Mouse (Mus musculus): ENCODE results near the gene Chmp5. TPM values are rescaled to one million over a fixed set of nuclear protein-coding genes. Genes with fewer than 3 reads are reported as not detected.

The Chmp5 gene
- total RNA-seq, 2 experiments from 2014 or later = 71.9 to 75.3 TPM

DNA sequence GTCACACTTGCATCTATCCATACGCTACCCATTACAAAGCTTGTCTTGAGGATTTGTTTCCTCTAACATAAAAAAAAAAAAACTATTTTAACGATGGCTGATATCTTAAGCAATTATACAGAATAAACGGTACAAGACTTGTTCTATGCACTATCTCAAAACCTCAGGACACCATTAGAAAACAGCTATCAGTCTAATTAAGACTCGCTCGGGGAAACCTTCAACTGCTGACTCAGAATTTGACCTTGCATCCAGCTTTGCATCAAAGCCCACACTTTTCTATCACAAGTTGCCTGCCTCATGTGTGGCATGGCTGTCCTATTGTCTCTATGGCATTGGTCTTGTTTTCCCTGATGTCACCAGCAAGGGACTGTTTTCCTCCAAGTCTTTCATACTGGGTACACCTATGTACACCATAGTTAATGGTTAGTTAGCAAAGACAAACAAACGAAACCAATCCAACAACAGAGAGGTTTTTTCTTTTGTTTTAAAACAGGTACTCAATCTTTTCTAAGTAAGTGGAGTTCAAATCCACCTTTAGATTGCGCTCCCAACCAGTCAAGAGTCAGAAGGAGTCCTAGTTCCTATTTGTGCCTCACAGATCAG, 1.6 kb upstream of the Chmp5 start:
- no peak for DNase-seq (ENCODE audit: low spot score in 2 of 2)

DNA sequence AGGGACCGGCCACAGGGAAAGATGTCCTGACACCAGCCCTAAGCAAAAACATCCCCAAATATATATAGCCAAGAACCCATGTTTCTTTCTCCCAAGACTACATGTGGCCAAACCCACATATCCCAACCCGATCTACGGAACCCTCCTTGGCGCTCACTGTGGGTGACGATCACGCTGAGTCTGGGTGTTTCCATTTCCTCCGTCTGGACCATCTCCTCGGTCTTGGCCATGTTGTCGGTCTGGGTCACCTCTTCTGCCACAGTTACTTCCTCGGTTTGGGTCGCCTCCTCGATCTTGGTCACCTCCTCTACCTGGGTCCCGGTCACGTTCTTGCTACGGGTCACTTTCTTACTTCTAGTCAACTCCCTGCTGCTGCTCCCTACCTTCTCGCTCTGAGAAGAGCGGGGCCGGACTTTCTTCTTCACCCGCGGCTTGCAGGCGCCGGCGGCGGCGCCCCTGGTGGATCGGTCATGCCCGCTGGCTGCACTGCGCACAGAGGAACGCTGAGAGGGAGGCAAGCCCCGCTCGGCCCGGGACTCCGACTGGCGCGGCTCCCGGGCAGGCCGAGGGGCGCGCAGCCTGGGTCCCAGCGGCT, 545 bp upstream of the Chmp5 start:
- DNase-seq (ENCODE audit: low spot score in 2 of 2) = no peak

DNA sequence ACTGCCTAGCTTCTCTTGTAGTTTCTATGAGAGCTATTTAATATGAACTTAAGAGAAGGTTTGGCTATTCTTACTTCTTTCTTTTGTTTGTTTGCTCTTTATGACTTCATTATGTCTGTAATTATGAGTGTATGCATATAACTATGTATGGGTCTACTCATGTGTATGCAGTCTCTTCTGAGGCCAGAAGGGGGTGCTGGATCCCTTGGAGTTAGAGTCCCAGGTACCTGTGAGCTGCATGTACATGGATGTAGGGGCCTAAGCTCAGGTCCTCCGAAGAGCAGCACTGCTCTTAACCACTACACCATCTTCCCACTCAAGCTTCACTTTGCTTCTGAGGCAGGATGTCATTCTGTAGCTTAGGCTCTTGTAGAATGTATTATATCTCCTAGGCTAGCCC, 5.3 kb downstream of the Chmp5 start:
- no peak for DNase-seq (ENCODE audit: low spot score in 2 of 2)

DNA sequence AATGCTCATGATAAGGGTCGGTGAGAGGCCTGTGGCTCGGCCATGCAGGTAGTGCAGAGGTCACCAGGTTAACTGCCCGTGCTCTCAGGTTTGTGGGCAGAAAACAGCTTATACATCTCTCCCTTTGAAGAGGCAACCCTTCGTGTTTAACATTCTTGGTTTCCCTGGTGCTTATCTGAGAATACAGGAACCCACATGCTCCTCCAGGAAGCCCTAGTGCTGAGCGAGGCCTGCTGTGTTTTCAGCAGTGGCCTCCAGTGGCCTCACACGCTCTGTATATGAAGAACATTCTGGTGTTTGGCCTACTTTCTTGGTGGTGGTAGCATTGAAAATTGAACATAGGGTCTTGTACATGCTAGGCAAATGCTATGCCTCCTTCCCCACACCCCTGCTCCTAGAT, 7.7 kb downstream of the Chmp5 start:
- DNase-seq (ENCODE audit: low spot score in 2 of 2) = no peak

DNA sequence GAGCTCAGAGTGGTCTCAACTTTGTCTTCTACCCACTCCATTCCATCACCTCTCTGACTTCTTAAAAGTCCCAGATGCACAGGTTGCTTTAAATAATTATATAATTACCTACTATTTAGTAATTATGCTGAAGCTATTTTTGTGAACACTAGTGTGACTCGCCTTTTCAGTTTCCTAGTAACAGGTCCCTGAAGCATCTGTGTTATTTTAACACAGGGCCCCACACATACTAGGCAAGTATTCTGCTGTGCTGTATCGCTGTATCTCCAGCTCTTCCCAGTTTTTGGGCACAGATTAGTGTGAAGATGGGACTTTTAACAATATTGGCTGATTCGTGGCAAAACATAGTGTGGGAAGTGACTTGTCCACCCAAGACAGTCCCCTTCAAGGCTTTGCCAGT, 15.3 kb downstream of the Chmp5 start:
- no peak for DNase-seq (ENCODE audit: low spot score in 2 of 2)

DNA sequence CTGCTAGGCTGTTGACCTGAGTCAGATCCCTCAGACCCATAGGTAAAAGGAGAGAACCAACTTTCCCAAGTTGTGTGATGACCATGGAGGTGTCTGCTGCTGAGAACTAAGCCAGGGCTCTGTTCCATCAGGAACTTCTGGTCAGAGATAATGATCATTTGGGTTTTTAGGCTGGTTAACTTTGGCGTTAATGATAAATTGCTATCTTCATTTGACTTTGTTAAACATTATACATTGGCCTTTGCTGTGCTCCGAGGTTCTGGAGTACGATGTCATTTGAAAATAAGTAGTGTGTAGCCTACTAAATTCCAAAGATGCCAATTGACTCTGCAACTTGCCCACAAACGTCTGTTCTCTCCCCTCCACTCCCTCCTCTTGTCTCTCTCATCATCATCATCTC, 21.0 kb downstream of the Chmp5 start:
- DNase-seq (ENCODE audit: low spot score in 2 of 2) = no peak

DNA sequence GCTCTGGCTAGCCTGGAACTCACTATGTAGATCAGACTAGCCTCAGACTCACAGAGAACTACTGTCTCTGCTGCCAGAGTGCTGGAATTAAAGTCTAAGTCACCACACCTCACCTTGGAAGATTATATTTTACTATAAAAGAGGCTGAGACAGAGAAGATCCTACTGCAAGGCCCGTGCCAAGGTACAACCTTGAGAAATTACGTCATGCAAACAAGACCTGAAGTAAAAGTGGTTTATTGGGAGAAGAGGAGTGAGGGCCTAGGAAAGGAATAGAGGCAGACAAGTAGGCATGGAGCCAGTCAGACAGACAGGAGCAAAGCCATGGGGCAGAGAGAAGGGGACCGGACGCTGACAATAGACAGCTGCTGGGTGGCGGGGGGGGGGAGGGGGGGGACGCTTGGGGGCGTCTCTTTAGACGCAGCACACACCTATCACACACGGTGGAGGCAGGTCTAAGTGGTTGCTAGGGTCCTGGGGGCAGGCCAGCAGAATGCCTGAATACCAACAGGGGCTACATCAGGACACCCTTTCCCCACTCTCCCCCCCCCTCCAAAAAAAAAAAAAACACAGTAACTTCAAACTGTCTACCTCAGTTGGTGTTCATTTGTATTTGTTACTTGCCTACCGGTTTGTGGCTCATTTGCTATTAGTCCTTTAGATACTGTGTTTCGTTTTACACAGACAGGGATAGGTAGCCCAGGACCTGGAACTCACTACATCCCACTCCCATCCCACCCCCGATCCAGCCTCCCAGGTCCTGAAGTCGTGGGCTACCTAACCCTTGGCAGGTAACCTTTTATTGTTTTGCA, 21.8 kb downstream of the Chmp5 start:
- DNase-seq (ENCODE audit: low spot score in 2 of 2) = no peak

DNA sequence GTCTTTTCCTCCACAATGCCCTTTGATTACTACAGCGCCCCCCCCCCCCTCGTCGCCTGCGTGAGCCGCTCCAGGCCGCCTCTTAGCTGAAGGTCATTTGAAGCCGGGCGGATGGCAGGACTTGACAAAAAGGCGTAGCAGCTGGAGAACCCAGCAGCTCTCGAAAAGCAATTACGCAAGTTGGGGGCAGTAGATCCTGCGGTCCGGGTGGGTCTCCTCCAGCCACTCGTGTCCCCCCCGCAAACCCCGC, 22.3 kb downstream of the Chmp5 start:
- DNase-seq (ENCODE audit: low spot score in 2 of 2) = no peak

DNA sequence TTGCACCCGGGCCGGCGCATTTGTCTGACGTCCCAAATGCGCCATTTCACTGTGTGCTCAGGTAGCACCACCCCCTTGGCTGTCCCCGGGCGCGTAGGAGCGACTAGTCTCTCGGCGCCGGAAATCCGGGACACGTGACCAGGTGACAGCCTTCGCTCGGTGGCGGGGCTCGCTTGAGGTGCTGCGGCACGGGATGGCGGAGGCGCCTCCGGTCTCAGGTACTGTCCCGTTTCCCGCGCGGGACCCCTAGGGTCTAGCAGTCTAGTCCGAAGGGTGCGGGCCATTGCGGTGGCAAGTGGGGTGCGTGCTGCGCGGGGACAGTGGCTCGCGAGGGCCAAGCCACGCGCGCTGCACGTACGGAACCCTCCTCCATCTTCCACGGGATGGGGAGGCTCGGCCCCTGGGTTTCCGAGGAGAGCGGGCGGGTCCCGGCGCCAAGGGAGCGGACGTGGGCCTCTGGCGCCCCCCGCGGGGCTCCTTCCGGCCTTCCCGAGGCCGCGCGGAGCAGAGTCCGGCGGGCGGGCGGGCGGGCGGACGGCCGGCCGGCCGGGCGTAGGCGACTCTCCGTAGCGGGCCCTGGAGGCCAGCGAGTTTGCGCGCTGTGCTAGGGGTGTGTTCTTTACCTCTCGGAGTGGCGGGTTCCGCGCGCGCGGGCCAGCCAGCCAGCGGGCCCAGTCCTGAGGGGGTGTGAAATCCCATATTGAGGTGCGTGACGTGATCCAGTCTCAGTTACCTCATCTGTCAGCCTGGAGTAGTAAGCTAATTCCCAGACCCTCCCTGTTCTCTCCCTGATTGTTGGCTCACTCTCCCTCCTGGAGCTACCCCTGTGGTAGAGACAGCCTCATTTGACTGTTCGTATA, 22.9 kb downstream of the Chmp5 start, which contains the start of gene Nfx1:
TSS of gene Nfx1 (plus strand) at position 65 of the 860 bp plus-strand sequence.
- DNase-seq (ENCODE audit: low spot score in 2 of 2) = peak; percentile 91 to 95

DNA sequence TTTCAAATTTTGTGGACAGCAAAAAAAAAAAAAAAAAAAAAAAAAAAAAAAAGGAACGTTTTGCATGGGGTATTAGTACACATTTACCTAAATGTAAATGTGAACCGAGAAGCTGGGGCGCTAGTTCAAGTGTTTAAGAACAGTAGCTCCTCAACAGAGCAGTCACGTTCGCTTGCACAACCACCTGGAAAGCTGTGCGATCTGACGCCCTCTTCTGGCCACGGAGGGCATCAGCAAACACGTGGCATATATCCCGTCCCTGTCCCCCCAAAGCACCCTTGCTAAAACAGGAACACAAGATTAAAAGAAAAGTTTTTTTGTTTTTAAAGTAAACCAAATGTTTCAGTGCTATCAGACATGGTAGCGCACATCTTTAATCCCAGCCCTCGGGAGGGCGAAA, 23.5 kb downstream of the Chmp5 start:
- DNase-seq (ENCODE audit: low spot score in 2 of 2) = peak; percentile 35 to 50

DNA sequence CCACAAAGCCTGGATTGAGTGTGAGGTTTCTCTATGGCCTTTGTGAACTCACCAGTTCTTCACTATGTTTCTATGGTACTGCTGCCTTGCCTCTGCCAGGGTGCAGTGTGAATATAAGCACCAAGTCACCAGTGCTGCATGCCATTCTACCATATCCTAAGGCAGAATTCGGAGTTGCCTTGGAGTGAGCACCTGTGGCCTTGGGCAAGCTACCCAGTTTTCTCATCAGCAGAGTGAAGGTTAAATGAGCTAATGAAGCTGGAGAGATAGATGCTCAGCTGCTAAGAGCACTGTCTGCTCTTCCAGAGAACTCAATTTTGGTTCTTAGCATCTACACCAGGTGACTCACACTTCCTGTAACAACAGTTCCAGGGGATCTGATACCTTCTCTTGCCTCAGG, 25.8 kb downstream of the Chmp5 start:
- DNase-seq (ENCODE audit: low spot score in 2 of 2) = no peak

DNA sequence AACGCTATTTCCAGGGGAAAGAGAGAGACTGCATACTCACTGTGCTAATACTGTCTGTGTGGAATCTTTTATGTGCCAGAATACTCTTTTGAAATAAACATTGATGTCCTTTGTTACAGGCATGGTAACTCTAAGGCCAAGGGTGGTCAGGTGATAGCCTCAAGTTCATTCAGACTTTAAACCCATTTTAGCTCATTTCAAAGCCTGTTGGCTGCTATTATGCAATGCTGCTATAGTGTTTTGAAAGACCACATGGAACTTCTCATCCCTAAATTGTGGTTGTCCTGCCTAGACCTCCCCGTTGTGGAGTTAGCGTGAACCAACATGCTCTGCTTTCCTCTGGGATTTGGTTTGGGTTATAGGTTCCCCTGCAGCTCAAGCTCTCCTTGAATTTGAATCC, 27.5 kb downstream of the Chmp5 start:
- no peak for DNase-seq (ENCODE audit: low spot score in 2 of 2)

DNA sequence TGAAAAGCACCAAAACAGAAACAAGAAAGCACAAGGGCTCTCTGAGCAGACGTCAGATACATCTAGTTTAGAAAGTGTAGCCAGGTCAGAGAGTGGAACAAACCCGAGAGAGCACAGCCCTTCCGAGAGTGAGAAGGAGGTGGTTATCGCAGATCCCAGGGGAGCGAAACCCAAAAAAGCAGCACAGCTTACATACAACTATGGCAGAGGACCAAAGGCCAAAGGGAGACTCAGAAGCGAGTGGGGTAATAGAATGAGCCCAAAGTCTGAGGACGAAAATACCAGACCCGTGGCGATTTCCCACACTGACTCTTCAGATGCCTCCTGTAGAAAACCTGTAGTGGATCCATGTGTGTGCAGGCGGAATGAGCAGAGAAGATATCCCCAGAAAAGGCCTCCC, 28.4 kb downstream of the Chmp5 start:
- DNase-seq (ENCODE audit: low spot score in 2 of 2) = no peak

DNA sequence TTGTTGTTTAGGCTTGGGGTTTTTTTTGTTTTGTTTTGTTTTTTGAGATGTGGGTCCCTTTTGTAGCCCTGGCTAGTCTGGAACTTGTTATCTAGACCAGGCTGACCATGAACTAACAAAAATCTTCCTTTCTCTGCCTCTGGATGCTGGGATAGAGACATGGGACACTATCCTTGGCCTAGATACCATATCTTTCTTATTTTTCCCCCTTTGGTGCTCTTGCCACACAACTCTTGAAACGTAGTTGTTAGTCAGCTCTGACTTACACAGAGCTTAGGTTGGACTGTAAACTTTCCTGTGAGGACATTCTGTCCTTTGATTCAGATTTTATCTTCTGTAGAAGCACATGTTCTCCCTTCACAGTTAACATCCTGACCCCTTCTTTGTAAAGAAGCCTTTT, 31.2 kb downstream of the Chmp5 start:
- no peak for DNase-seq (ENCODE audit: low spot score in 2 of 2)

DNA sequence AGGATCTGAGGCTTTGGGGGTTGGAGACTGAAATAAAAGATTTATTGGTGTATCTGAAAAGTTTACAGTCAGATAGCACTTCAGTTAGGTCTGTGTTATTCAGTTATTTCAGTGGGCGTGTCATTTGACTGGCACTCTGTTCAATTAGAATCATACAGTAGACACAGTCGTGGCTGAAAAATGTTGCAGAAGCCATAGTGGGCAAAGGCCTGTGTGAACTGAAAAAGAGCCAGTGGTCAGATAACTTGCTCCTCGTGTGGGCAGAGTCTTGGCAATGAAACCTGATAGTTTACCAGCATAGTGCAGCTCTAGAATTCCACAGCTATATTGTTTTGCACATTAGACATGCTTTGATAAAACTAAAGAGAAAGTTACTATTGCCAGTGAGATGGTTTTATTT, 34.3 kb downstream of the Chmp5 start:
- no peak for DNase-seq (ENCODE audit: low spot score in 2 of 2)

DNA sequence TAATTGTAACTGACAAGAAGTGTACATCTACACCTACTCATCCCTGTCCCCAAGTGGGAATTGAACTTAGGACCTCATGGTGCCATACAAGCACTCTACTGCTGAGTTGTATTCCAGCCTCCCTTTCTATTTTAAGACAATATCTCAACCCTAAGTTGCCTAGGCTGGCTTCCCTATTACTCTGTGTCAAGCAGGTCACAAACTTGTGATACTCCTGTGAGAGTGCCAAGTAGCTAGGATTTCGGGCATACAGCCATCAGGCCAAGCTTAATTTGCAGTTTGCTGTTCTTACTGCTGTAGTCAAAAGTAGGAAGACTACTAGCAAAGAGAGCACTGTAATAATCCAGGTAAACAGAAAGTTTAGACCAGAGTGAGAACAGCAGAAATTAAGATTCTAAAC, 35.5 kb downstream of the Chmp5 start:
- DNase-seq (ENCODE audit: low spot score in 2 of 2) = no peak

DNA sequence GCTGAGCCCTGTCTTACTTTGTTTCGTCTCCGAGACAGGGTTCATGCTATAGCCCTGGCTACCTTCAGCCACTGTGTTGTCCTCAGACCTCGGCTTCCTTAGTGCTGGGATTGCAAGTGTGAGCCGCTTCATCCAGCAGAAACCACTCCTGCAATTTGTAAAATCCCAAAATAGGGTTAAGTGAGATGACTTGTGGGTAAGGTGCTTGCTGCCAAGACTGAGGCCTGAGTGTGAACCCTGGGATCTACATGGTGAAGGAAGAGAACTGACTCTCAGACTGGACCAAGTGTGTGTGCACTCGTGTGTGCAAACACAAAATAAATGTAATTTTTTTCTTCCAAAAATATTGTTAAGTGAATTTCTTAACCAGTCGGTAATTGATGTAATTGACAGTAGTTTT, 41.4 kb downstream of the Chmp5 start:
- DNase-seq (ENCODE audit: low spot score in 2 of 2) = no peak

DNA sequence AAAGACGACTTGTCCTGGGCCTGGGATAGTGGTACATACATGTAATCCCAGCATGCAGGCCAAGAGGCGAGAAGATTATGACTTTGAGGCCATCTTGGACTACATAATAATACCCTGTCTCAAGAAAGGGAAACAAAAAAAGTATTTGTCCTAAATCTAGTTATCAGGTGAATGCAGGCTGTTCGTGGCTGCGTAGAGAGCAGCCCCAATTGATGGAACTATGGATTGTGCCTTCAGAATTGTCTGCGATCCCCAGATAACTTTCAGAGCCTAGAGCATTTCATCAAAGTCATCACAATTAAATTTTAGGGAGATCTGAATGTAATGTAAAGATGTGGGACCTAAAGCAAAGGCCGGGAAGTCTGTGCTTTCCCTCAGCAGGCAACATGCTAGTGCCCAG, 48.1 kb downstream of the Chmp5 start:
- no peak for DNase-seq (ENCODE audit: low spot score in 2 of 2)

DNA sequence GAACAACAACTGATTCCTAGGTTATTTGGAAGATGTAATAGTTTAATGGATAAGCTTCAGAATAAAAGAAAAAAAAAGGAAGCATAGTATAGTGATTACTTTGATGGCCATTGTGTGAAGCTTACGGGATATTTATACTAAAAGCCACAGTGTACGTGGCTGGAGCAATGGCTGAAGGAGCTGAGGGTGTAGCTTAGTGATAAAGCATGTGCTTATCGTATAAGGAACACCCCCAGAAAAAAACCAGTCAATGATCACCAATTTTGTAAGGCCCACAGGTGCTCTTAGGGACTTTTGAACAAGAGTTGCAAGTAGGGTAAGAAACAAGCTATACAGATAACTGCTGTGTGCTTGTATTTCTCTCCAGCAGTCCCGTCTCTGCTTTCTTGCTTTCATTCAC, 49.7 kb downstream of the Chmp5 start:
- DNase-seq (ENCODE audit: low spot score in 2 of 2) = no peak

DNA sequence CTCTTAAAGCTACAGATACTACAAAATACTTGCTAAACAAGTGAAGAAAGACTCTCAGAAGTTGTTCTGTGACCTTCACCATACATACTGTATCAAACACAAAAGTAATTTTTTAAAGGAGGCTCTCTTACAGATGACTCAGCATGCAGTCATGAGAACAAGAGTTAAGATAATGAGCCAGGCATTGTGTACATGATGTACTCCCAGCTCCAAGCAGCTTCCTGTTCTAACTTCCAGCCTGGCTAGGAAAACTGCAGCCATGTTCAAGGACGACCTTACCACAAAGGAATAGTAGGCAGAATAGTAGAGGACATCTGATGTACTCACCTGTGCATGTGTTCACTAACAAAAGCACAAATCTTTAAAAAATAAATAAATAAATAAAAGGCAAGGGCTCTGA, 52.1 kb downstream of the Chmp5 start:
- no peak for DNase-seq (ENCODE audit: low spot score in 2 of 2)

DNA sequence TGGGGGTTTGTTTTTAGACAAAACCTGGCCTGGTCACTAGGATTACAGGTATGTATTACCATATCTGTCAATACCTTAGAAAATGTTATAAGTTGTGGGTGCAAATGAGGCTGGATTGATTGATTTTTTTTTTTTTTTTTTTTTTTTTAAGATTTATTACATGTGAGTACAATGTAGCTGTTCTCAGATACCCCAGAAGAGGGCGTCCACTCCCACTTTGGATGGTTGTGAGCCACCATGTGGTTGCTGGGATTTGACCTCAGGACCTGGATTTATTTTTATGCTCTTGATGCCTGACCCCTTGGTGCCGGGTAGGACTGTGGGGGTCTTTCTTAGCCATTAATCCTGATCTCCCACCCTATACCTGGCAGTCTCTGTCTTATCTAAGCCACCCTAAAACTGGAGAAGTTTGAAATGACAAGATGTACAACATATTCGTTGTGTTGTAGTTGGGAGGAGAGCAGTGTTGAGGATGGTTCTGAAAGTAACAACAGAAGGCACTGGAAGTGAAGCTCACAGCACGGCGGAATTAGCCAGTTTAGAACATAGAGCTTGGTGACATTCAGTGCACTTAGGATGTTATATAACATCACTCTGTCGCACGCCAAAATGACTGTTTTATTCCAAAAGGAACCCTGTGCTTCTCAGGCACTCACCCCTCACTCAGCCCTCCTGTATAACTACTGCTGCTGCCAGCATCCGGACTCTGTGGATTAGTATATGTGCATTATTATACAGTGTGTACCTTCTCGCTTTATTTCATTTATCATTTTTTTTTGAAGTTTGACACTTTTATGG, 52.8 kb downstream of the Chmp5 start:
- DNase-seq (ENCODE audit: low spot score in 2 of 2) = no peak

Data from layer of hippocampus, postnatal 10 days (tissue).